Mouse (Mus musculus) thymus, postnatal 4 days (tissue): ENCODE results near the gene Copb2.

Experiments
- DNase-seq: peaks from one replicate; pipeline ENCODE4 v3.0.0; 2021

Copb2 gene

DNA sequence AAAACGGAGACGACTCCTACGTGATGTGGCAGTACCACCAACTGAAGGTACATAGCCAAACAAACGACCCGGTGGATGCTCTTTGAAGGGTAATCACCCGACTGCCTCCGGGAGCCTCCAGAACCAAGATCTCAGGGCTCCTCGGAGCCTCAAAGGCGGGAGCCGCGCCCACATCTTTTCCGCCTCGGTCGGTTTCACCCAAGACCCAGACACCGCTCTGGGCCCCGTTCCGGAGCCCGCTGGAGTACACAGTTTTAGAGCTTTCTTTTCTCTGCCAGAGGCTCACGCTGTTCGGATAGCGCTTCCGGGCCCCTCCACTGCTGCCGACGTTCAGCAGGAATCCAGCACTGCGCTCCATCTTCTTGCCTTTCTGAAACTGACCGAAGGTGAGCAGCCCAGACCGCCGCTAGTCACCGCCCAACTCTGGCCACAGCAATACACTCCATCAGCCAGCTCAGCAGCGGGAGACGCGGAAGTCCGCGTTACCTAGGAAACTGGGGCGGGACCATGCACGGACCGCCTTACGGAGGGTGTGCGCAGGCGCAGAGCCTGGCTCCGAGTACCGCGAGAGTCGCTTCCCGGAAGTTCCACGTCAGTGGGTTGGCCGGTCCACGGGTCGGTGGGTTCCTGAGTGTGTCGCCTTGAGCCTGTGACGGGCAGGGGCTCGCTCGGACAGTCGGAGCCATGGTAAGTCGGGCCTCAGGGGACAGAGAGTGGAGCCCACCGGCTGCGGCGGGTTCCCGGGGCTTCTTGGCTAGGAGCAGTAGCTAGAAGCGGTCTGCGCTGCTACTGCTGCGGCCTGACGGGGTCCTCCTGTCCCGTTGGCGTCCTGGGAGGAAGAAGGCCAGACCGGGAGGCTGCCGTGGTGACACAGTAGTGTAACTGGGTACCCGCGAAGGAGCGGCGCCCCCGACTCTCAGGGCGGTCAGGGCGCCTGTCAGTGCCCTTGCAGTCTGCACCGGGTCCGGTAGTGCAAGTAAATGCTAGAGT is at the start of gene Copb2:
Gene Copb2 (plus strand): TSS at position 585 of the 990 bp plus-strand sequence.
- peak; percentile 99 for DNase-seq

DNA sequence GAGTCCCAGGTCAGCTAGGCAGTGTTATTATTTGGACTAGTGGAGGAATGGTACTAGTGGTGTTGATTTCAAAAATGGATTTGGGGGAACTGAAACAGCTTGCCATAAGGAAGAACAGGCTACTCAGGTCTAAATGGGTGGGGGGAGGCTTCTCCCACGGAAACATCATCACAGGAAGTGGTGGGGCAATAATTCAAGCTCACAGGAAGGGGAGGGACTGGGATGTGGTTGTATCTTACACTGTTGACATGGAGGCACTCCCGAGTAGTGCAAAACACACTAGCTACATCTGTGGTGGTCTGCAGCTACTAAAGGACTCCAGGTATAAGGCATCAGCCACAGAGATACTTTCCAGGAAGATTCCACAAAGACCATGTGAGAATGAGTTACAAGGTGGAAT is 39.6 kb upstream of the Copb2 start:
- DNase-seq: no peak

DNA sequence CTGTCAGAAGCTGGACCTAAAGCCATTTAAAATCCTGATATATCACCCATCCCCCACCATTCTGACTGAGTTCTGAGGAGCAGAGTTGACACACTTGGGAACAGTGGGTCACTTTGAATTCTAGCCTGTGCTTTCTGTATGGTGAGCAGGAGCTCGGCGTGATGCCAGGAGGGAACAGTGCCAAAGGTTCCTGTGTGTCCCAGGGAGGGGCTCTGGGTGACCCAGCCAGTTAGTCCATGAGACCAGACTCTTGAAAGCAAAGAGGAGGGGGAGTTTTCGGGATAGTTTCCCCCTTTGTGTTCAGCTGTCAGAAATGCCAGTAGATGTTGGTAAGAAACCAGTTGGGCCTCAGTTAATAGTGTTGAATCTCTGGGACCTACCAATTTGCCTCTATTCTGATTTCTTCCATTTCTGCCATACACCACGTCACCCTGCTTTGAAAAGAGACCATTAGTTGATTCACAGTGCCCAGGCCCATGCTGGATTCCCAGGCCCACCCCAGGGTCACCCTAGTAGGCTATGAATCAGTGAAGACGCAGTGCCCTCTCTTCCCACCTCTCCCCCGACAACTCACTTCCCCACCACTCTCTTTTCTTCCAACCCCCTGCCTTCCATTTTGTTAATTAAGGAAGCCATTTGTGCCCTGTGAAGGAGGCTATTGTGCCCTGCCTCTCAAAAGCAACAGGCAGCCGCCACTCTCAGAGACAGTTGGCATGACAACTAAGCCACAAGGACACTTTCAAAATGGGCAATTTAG is 38.6 kb upstream of the Copb2 start:
- DNase-seq: no peak

DNA sequence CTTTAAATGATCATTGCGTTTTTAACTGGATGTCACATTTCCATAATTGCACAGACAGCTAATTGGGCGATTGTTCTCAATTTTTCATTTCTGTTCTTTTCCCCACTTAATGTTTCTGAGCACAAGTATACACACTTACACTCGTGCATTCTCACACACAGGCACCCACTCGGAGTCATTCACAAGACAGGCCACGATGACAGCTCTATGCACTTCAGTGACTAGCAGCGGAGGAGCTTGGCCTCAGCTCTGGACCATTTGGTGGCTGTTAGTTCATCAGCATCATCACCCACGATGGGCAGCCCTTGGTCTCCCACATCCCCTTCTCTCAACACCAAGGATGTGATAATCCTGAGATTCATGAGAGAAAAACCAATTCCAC is 38.0 kb upstream of the Copb2 start:
- no peak for DNase-seq

DNA sequence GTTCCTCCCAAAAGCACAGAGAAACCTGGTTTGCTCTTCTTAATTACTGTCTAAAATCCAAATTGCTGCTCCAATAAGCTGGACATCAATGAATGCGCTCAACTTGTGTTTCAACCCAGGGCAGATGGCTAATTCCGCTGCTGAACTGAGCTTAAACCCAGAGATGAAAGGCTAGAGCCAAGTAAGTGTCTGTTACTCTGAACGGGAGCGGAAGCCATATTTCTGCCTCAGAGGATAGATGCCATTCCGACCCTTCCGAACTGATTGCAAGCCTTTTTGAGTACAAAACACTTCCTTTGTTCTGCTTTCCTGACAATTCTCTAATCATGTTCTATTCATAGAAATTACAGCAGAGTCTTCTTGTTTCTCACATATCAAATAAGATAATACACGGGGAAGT is 36.3 kb upstream of the Copb2 start:
- DNase-seq: no peak

DNA sequence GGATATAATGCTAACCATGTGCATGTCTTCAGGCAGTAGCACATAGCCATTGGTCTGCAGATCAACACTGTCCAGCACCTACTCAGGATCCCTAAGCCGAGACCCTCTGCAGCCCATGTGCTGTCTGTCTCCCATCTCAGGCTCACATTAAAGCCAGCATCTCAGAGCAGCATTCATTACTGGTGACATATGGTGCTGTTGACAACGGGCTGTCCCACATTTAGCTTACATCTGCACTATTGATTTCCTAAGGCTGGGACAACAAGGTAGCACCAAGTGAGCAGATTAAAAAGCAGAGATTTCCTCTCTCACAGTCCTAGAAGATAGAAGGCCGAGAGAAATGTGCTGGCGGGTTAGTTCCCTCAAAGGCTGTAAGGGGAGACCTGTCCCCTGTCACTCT is 33.7 kb upstream of the Copb2 start:
- DNase-seq: no peak

DNA sequence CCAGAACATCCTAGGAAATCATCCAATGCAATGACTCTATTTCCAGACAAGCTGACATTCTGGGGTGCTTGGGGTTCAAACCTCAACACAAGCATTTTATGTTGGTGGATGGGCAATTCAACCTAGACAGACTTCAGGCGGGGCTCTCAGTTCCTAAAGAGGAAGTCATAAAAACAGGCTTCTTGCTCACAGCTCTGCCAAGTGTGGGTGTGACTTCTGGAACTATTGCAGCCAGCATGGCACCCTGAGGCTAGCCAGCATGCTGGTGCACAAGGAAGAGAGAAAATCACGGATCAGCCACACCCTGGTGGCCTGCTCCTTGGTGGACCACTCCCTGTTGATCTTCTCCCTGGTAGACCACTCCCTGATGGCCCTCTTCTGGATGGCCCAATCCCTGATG is 32.5 kb upstream of the Copb2 start:
- DNase-seq: no peak

DNA sequence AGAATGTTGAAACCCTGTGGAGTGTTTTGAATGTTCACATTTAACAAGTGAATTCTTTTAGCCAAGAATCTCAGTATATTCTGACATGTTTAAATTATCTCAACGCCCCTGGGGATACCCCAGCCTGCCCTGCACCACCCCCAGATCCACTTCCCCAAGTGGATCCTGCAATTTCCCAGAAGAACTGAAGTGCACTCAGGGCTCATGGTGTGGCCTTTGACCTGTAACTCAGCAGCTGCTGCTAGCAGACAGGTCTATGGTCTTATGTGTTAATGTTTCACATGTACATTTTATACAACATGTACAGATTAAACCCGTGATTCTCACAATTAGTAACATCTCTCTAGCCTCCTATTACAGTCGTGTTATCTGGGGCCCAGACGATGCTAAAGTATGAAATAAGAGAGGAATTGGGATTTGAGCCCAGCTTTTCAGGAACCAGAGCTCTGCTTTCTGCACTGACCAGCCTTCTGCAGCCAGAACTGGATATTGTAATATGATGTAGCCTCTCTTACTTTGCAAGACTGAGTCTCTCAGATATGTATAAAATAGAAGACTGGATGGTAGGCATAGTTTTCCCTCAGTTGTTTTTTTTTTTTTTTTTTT is 28.7 kb upstream of the Copb2 start:
- no peak for DNase-seq

DNA sequence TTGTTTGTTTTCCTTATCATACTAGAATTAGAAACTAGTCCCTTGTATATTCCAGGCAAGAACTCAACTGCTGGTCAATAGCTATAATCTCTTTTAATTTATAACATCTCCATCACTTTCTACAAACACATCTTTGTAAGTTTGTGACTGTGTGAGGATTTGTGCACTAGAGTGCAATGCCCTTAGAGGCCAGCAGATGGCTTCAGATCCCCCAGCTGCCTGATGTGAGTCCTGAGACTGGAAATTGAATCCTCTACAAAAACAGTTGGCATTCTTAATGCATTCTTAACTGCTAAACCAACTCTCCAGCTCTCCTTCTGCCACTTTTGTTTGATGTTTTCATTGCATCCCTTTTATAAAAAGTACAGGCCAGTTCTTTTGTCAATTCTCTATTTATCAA is 27.8 kb upstream of the Copb2 start:
- DNase-seq: peak; percentile 14

DNA sequence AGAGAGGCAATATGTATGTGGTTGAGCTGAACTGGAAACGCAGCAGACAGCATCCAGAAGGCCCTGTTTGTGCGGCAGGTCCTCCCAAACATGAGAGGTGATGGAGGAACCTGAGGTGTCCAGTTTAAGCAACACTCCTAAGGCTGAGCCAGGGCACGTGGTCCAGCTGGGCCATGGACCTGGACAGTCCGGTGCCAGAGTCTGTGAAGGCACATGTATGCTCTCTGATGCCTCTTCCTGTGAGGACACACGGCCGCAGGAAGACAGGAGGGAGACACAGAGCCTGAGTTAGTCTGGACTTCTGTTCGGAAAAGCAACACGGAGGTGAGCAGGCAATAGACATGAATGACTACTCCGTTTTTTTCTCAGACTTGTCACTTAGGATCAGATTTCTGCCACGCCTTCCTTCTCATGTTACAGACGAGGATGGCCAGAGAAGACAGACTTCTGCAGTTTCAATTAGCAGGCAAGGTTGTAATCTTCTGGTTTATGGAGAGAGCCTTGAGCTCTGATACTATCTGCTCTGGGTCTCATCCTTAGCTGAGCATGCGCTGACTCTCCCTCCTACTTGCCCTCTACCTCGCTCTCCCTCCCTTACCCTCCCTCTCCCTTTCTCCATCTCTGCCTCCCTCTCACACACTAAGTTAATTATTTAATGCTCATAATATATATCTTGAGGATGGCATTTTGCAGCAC is 25.4 kb upstream of the Copb2 start:
- no peak for DNase-seq

DNA sequence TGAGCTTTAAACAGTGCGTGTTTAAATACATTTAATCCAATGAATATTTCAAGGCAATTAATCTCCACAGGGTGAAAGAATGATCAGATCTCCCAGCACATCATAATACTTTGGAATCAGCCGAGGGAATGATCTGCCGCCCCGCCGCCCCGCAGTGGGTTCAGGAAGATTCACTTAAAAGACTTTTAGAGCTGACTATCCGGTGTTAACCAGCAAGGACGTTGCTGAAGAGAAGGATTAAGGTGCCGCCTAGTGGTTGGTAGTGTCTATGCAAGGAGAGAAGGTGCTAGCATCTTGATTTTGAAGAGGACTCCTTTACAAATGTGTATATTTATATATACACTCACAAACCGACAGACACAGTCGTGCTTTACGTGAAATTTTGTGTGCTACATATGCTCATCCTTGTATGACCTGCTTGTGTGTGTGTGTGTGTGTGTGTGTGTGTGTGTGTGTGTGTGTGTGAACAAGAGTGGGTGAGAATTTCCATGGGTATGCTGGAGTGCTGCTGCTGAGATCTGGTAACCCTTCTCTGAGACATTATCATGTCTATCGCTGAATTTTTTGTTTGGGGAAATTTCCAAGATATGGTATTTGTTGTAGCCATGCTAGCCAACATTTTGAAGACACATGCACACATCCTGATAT is 24.7 kb upstream of the Copb2 start:
- peak; percentile 58 for DNase-seq

DNA sequence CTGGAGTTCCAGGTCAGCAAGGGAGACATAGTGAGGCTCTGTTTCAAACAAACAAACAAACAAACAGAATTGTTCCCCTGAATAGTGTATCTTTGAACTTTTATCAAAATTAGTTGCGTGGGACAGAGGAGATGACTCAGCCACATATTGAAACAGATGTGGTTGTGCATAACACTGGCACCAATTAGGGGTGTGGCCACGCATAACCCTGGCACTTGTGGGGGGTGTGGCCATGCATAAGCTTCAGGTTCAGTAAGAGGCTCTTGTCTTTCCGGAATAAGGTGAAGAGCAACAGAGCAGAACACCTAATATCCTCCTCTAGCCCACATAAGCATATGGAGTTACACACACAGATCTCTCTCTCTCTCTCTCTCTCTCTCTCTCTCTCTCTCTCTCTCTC is 19.5 kb upstream of the Copb2 start:
- DNase-seq: no peak

DNA sequence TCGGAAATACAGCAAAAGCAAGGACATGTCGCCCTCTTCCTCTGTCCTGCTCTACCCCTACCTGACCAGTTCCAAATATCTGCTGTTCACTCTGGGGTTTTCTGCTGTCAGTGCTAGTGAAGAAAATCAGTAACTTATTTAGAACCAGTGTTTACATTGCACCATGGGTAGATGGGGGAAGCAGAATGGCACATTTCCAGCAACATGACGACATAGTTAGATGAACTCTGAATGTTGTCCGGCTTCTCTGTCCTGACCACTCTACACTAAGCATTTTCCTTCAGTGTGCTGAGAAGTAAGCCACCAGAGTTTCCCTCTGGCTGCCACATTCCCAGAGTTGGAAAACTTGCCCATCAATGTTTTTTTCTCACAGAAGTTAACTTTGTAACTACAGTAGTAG is 20.3 kb downstream of the Copb2 start:
- no peak for DNase-seq

DNA sequence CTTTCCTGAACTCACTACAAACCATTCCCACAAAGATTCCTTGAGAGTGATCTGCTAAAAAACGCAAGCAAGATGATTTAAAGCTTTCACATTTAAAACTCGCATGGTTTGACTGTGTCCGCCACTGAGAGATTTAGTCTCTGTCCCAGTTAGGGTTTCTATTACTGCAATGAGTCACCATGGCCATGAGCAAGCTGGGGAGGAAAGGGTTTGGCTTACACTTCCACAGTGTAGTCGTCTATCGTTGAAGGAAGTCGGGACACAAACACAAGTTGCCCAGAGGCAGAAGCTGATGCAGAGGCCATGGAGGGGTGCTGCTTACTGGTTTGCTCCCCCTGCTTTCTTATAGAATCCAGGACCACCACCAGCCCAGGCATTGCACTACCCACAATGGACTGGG is 36.6 kb downstream of the Copb2 start:
- no peak for DNase-seq

DNA sequence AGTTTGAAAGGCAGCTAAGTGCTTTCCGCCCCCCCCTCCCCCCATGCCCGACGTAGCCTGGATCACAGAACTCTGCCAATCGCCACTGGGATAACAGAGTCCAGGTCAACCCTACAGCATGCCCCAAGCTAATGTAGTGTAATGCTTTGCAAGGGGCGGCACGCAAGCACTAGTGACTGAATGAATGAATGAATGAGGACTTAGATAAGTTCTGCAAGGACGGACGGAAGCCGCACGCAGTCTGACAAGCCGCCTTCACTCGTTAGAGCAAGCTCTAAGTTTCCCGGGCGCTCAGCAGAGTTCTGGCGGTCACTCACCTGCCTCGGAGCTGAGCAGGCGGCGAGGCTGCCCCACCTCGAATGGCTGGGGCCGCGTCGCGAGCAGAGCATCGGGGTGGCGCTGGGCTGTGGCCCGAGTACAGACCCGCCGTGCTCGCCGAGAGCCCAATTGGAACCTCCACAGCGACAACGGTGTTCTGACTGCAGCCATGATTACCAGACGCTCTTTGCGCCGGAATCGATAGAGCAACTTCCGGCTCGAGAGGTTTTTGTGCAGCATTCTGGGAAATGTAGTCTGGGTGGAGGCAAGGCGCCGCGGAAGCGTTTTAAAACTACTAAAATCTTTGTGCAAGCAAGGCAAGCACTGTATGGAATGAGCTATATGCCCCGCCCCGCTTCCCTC is 37.8 kb downstream of the Copb2 start, which contains the start of gene Mrps22:
Gene Mrps22 (minus strand): TSS at position 505 of the 681 bp plus-strand sequence.
- DNase-seq: peak; percentile 78

DNA sequence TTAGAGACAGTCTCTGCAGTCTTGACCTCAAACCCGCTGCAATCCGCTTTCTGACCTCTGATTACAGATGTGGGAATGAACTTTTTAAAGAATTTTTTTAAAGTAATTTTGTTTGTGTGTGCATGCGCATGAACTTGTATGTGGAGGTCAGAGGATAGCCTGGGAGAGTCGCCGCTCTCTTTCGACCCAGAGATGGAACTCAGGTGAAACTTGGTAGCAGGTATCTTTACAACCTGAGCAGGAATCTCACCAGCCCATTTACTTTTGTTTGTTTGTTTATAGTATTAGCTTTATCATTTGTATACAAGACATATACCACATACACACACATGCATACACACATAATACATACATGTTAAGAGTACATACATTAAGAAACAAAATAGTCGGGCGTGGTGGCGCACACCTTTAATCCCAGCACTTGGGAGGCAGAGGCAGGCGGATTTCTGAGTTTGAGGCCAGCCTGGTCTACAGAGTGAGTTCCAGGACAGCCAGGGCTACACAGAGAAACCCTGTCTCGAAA is 38.4 kb downstream of the Copb2 start:
- DNase-seq: no peak

DNA sequence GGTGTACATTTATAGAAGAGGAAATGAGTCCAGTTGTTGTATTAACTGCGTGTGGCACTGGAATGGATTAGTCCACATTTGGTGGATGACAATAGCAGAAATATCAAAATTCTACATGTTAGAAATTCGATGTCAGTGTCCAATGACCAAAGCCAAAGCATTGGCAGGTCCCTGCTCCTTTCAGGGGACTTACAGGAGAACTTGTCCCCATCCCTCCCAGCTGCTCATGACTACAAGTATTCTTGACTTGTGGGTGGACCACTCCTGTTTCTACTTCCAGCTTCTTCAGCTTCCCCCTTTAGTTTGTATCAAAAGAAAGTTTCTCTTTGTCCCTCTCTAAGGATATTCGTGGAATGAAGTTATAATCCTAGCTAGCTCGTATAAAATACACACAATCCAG is 41.4 kb downstream of the Copb2 start:
- DNase-seq: no peak

DNA sequence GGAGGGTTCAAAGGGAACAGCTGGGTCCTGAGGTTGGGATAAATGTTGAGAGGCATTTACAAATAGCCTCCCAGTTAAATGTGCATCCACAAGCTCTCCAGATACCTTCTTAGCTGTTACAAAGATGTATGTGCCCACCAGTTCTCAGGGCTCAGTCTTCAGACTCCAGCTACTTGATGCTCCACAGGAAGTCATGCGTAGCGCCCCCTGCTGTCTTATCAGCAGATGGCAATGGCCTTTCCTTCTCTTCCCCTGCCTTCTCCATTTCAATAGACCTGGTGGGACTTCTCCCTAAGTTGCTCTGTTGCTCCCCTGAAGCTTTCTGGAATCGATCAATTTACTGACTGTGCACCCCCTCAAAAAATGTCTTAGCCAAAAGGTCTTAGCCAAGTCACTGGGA is 65.0 kb downstream of the Copb2 start:
- peak; percentile 53 for DNase-seq

DNA sequence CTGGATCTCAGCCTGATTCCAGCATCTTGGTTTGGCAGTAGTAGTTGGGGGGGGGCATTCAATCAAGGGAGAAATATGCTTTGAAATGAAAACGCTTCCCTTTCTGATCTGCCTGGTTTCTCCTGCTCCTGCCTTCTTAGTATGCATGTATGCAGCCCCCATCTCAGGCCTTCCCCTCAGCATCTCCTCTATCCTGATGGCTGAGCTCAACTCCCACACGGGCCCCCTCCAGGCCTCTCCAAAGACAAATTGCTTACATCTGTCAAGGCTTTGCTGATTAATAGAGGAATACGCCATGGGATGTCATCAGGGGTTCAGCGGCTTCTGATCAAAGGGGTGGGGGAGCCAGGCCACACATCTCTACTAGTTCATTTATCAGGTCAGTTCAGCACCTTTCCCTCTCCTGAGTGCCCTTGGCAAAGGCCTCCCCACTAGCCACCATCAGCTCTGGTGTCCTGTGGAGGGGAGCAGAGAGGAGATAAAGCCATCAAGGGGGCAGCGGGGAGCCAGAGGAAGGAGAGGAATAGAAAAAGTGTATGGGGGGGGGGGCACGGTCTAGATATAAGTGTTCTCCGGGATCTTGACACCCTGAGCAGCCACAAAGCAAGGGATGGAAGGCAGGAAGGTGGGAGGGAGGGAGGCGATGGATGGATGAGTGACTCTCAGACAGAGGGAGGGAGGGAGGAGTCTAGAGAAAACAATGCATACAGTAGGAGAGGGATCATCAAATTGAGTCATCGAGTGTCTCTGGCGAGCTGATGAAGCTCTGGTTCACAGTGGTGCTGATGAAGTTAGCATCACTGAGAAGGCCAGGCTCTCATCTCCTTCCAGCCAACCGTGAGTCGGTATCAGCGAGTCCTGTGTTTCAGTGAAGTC is 70.0 kb downstream of the Copb2 start:
- no peak for DNase-seq
